Mouse (Mus musculus) cerebellum, adult 9-11 months (tissue): ENCODE measurements around the gene Aspdh.
A peak's percentile ranks its signal among the peaks of the same experiment; 100 is the strongest.

Source experiments
- DNase-seq: peaks from one replicate; pipeline ENCODE4 v3.0.0; 2022

Gene Aspdh

GRCm38 (mm10) chr7:44501563-44502115 lies 36.4 kb downstream of the Aspdh start:
- DNase-seq: peak; percentile 69

- no peak for DNase-seq
Observed at GRCm38 (mm10) chr7:44507491-44507890, 42.3 kb downstream of the Aspdh start.
